Mouse (Mus musculus): ENCODE measurements at regions not wholly inside any gene's neighbourhood (a gene's known extent, or its start where the extent isn't known, plus 50 kb on each side); places are given as distances from the start of the nearest gene placed in this dataset.

- TF ChIP-seq CTCF (IDR thresholded peaks at IDR 0.05; ENCODE audit: control insufficient read depth, insufficient read depth, insufficient replicate concordance, low read depth, low read length) (no peak), POLR2A (IDR thresholded peaks at IDR 0.05; ENCODE audit: control insufficient read depth, low read depth, low read length) (no peak)
Measured at GRCm38 (mm10) chr7:124957329-124957728, 487.1 kb upstream of the Kdm8 start.
